Mouse (Mus musculus) C2C12 (cell line): Measurements from ENCODE around the gene Celf6.

Experiments used
- CEBPB ChIP-seq: IDR thresholded peaks from one replicate; pipeline ENCODE4 v1.6.1; 2011; ENCODE audit warnings: low read depth, mild to moderate bottlenecking, control low read depth, moderate library complexity
- CTCF ChIP-seq: IDR thresholded peaks from one replicate; pipeline ENCODE4 v1.5.1; 2011; ENCODE audit not compliant: control insufficient read depth, insufficient read depth, insufficient read length
- FOSL1 ChIP-seq: IDR thresholded peaks from one replicate; pipeline ENCODE4 v1.8.0; 2011; ENCODE audit warnings: mild to moderate bottlenecking, low read length; ENCODE audit not compliant: poor library complexity, insufficient read depth, severe bottlenecking
- MAX ChIP-seq: IDR thresholded peaks from one replicate; pipeline ENCODE4 v1.6.1; 2011; ENCODE audit warnings: mild to moderate bottlenecking, control low read depth
- MYOD1 ChIP-seq: IDR thresholded peaks from one replicate; pipeline ENCODE4 v1.6.1; 2011; ENCODE audit warnings: low read depth; ENCODE audit not compliant: control insufficient read depth, insufficient read length
- MYOG ChIP-seq: IDR thresholded peaks from one replicate; pipeline ENCODE4 v1.6.1; 2011; ENCODE audit not compliant: control insufficient read depth, insufficient read length; ENCODE audit errors: extremely low read depth
- USF1 ChIP-seq: IDR thresholded peaks from one replicate; pipeline ENCODE4 v1.6.1; 2011; ENCODE audit warnings: low read depth, mild to moderate bottlenecking, control low read depth, moderate library complexity

DNA sequence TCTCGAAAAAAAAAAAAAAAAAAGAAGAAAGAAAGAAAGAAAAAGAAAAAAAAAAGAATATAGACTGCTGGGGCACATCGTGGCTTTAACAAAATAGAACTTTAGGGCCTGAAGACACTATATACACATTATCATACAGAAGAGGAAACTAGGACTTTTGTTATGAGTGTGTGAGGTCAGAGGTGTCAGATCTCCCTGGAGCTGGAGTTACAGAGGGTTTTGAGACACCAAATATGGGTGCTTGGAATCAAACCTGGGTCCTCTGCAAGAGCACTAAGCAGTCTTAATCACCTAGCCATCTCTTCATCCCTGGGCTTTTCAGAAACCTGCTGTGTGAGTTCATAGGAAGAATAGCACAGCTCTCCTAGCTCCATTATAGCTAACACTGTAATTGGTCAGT is 44.3 kb upstream of the Celf6 start:
- TF ChIP-seq CTCF (no peak), CEBPB (no peak), MYOG (no peak), MAX (no peak), USF1 (no peak), FOSL1 (no peak), MYOD1 (no peak)
